Mouse (Mus musculus): ENCODE results near the gene Tor3a. TPM values are rescaled to one million over a fixed set of nuclear protein-coding genes. Genes with fewer than 3 reads are reported as not detected.

The Tor3a gene
- polyA plus RNA-seq, 1 experiment from 2014 or later = 17.1 TPM

DNA sequence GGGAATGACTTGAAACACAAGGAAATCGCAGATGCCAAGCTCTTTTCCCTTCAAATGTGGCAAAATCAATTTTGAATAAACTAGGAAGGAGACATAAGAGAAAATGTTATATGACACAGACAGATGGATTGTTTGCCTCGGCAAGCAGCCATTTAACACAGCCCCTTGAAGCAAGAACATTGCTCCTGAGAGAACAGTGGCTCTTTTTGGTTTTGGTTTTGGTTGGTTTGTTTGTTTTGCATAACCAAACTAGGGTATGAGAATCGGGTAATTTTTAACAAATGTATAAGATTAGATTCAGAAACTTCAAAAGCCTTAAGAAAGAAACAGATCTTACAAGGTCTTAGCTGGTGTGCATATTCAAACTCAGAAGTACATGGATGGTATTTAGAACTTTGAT, 53.2 kb downstream of the Tor3a start:
- WGBS = 46% methylated on average over 3 of the region's 3 CpGs
- no peaks in the 10 kb centered on the region for H3K9me3 ChIP-seq (ENCODE audit: control insufficient read depth, low read length)

DNA sequence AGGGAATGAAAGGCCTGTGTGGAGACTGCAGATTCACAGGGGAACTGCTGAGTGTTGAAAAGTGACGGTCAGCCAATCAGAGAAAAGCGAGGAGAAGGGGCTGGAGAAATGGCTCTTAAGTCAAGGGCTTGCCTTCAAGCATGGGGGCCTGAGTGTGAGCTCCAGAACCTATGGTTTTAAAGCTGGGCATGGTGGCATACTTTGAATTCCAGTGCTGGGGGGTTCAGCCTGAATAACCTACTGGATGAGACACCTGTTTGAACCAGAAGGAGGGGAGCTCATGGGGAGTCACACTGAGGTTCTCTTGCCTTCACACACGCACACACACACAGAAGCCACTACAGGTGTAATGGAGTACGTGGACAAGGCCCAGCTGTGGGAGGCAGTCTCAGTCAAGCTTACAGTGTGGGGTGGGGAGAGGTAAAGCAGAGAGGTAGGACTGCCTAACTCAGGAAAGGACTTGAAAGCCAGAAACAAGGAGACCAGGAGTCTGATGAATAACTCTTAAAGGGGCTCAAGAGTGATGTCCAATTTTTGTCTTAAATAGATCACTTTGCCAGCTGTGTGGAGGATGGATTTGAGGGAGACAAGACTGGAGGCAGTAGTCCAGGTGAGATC, 53.8 kb downstream of the Tor3a start:
- TF ChIP-seq CTCF (IDR thresholded peaks at IDR 0.05; ENCODE audit: low read depth) (no peak), EP300 (optimal IDR thresholded peaks at IDR 0.05) (no peak)
- Histone ChIP-seq H3K4me3 (ENCODE audit: low read depth, low read length) (no peak overlapping the region), H3K9me3 (ENCODE audit: control insufficient read depth, low read length) (no peaks in the 10 kb centered on the region), H3K4me1 (replicated peaks; ENCODE audit: control insufficient read depth, insufficient read depth) (peaks cover 3% of the 10 kb centered on the region; the same call in 1 of the 2 replicates), H3K36me3 (ENCODE audit: control insufficient read depth, insufficient read depth, low read length) (peaks cover 6% of the 10 kb centered on the region; the same call in 1 of the 2 replicates), H3K4me2 (replicated peaks; ENCODE audit: low read depth) (no peak overlapping the region), H3K27ac (replicated peaks) (no peak overlapping the region), H3K27me3 (ENCODE audit: control insufficient read depth, insufficient read depth, low read length) (no peaks in the 10 kb centered on the region), H3K9ac (ENCODE audit: low read length) (no peak overlapping the region)
- DNase-seq (ENCODE audit: low spot score) = no peak
- WGBS = 75% methylated on average over 4 of the region's 4 CpGs
- no peak for ATAC-seq (ENCODE audit: low FRiP score, low TSS enrichment)

More for the DNA sequence above, 53.2 kb downstream of the Tor3a start:
- H3K9ac ChIP-seq (ENCODE audit: low read length) = no peak overlapping the region
- DNase-seq (ENCODE audit: low spot score) = no peak
- H3K4me2 ChIP-seq (replicated peaks; ENCODE audit: low read depth) = no peak overlapping the region
- peaks cover 6% of the 10 kb centered on the region; the same call in 1 of the 2 replicates for H3K36me3 ChIP-seq (ENCODE audit: control insufficient read depth, insufficient read depth, low read length)
- no peaks in the 10 kb centered on the region for H3K27me3 ChIP-seq (ENCODE audit: control insufficient read depth, insufficient read depth, low read length)
- no peak for ATAC-seq (ENCODE audit: low FRiP score, low TSS enrichment)
- H3K4me1 ChIP-seq (replicated peaks; ENCODE audit: control insufficient read depth, insufficient read depth) = peaks cover under 1% of the 10 kb centered on the region; the same call in 1 of the 2 replicates
- no peak overlapping the region for H3K4me3 ChIP-seq (ENCODE audit: low read depth, low read length)
- TF ChIP-seq EP300 (optimal IDR thresholded peaks at IDR 0.05) = no peak
- TF ChIP-seq CTCF (IDR thresholded peaks at IDR 0.05; ENCODE audit: low read depth) = no peak
- H3K27ac ChIP-seq (replicated peaks) = no peak overlapping the region

DNA sequence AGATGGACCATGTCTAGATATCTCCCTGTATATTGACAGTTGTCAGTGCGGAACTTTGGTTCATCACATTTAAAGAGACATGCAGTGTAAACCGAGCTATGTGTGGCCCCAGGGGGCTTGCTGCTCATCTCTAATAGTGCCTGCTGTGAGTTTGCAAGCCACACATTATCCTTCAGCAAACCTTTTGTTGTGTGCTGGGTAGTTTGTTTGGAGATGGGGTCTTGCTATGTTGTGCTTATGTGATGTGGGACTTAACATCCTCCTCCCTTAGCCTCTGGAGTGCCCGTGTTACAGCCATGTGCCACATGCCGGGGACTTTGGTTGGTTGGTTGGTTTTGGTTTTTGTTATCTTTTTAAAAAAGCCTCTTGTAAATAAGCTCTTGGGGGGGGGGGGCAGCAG, 56.3 kb downstream of the Tor3a start:
- Histone ChIP-seq H3K36me3 (ENCODE audit: control insufficient read depth, insufficient read depth, low read length) (peaks cover 2% of the 10 kb centered on the region; the same call in 1 of the 2 replicates), H3K9me3 (ENCODE audit: control insufficient read depth, low read length) (no peaks in the 10 kb centered on the region), H3K4me3 (ENCODE audit: low read depth, low read length) (no peak overlapping the region), H3K27me3 (ENCODE audit: control insufficient read depth, insufficient read depth, low read length) (no peaks in the 10 kb centered on the region), H3K4me1 (replicated peaks; ENCODE audit: control insufficient read depth, insufficient read depth) (peaks cover 3% of the 10 kb centered on the region), H3K27ac (replicated peaks) (no peak overlapping the region; the same call in 1 of the 2 replicates), H3K9ac (ENCODE audit: low read length) (no peak overlapping the region), H3K4me2 (replicated peaks; ENCODE audit: low read depth) (no peak overlapping the region)
- DNase-seq (ENCODE audit: low spot score) = no peak
- 70% methylated on average over 4 of the region's 4 CpGs for WGBS
- TF ChIP-seq EP300 (optimal IDR thresholded peaks at IDR 0.05) (no peak), CTCF (IDR thresholded peaks at IDR 0.05; ENCODE audit: low read depth) (no peak)
- ATAC-seq (ENCODE audit: low FRiP score, low TSS enrichment) = no peak

DNA sequence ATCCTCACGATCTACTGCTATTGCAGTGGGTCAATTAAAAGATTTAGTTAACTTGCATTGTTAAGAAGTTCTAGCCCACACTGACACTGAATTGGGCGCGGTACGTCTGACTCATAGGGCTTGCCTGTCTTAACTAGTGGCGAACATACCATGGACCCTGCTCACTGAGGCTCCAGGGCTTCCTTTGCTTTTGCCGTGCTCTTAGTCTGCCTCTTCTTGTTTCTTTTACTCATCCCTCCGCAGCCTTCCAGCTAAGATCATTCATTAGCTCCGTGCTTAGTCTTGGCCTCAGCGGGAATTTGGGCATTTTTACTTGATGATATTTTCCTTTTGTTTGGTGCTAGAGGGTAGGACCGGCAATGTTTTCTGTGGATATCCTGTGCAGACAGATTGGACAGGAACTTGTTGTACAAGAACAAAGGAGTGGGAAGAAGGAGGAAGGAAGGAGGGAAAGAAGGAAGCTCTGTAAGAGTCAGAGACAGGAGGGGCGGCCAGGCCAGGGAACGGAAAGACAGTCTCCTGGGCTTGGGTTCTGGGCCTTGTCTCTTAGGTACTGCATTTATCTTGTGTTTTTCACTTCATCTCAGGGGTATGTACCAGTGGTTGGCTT, 57.1 kb downstream of the Tor3a start:
- ATAC-seq (ENCODE audit: low FRiP score, low TSS enrichment) (peak; percentile 48; the same call in 1 of the 2 replicates), DNase-seq (ENCODE audit: low spot score) (peak; percentile 44)
- Histone ChIP-seq H3K36me3 (ENCODE audit: control insufficient read depth, insufficient read depth, low read length) (no peaks in the 10 kb centered on the region), H3K4me1 (replicated peaks; ENCODE audit: control insufficient read depth, insufficient read depth) (peaks cover 3% of the 10 kb centered on the region), H3K9ac (ENCODE audit: low read length) (no peak overlapping the region), H3K27me3 (ENCODE audit: control insufficient read depth, insufficient read depth, low read length) (no peaks in the 10 kb centered on the region), H3K4me2 (replicated peaks; ENCODE audit: low read depth) (peak overlapping the region; percentile 2), H3K4me3 (ENCODE audit: low read depth, low read length) (no peak overlapping the region), H3K9me3 (ENCODE audit: control insufficient read depth, low read length) (no peaks in the 10 kb centered on the region), H3K27ac (replicated peaks) (peak overlapping the region; percentile 53)
- 38% methylated on average over 12 of the region's 12 CpGs for WGBS
- TF ChIP-seq CTCF (IDR thresholded peaks at IDR 0.05; ENCODE audit: low read depth) (no peak), EP300 (optimal IDR thresholded peaks at IDR 0.05) (no peak)

DNA sequence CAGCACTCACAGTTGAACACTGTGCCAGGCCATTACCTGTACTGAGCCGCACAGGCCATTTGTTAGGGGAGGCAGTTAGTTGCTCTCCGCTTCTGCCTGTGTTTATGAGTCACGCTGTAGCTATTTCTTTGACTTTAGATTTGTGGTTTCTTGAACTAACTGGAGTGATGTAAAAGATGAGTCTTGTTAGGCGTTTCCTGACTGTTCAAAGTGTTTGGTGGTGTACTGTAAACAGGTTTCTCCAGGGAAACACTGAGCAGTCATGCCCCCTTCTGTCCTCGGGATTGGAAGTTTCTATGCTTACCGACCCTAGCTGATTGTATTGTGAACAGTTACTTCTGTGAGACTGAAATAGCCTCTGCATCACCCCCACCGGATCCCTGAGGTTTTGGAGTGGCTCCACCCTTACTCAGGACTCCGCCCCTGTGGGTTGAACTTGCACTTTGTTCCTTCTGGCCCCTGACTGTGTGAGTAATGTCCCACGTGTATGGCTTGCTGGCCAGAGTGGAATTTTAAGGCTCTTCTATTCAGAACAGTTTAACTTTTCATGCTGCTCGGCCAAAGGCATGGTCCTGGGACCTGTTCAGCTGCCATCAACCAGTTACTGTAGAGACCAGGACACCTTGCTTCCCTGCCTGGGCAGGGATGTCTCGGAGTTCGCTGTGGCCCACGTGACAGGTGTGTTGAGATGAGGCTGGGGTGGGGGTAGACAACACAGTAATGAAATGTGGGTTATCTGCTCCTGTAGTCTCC, 58.6 kb downstream of the Tor3a start:
- 10% methylated on average over 13 of the region's 13 CpGs for WGBS
- H3K9ac ChIP-seq (ENCODE audit: low read length) = 0 out of 2 replicates have a peak overlapping the region, but pooled peaks have one; percentile 13

More for the DNA sequence above, 58.6 kb downstream of the Tor3a start:
- no peaks in the 10 kb centered on the region for H3K36me3 ChIP-seq (ENCODE audit: control insufficient read depth, insufficient read depth, low read length)
- ATAC-seq (ENCODE audit: low FRiP score, low TSS enrichment) (peak; percentile 96), DNase-seq (ENCODE audit: low spot score) (peak; percentile 86)
- no peaks in the 10 kb centered on the region for H3K9me3 ChIP-seq (ENCODE audit: control insufficient read depth, low read length)
- peak overlapping the region; percentile 56 for H3K4me2 ChIP-seq (replicated peaks; ENCODE audit: low read depth)
- H3K27ac ChIP-seq (replicated peaks) = peak overlapping the region; percentile 90
- H3K27me3 ChIP-seq (ENCODE audit: control insufficient read depth, insufficient read depth, low read length) = no peaks in the 10 kb centered on the region
- peak overlapping the region; percentile 14; the same call in 1 of the 2 replicates for H3K4me3 ChIP-seq (ENCODE audit: low read depth, low read length)
- H3K4me1 ChIP-seq (replicated peaks; ENCODE audit: control insufficient read depth, insufficient read depth) = peaks cover 3% of the 10 kb centered on the region
- peak; percentile 16; the same call in 1 of the 2 replicates for TF ChIP-seq CTCF (IDR thresholded peaks at IDR 0.05; ENCODE audit: low read depth)
- TF ChIP-seq EP300 (optimal IDR thresholded peaks at IDR 0.05) = no peak

Measured in stomach, postnatal 0 days (tissue).